Mouse (Mus musculus) mature B cell (primary cell): ENCODE data around the gene Cul7.

Experiments used
- in situ Hi-C: fragments of 300-500 bp; cut with MboI; formaldehyde crosslinking; loops from 2 replicates; pipeline ENCODE4 v1.14.3; 2019

The Cul7 gene

DNA sequence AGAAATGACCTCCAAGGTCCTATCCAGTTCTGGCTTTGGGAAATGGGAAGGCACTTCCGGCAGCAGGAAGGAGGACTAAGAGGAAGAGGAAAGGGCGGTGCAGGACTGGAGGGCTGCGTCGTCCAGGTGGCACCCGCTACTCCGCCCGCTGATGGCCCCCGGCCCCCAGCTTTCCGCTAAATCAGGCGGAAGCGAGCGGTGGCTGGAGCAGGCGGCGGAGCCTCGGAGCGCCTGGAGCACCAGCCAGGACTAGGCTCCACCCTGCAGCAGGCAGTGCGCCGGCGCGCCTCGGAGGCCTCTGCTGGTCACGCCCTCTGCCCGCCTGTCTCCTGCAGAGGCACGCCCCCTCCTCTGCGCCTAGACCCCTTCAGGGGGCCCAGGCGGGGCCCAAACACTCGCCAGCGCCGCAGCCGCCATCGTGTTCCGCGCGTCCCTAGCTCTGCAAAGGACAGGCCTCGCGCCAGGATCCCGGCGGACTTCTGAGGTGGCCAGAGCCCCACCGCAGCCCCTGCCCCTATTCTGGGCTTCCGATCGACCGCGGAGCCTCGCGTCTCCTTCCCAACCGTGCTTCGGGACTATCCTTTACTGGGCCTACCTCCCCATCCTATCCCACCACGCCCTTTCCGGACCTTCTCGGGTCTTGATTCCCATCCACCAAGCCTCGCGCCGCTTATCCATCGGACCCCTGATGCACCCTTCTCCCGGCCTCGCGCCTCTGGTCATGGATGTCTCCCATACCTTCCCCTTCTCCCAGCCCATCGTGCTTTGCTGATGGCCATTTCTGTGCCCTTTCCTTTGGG is at the start of gene Cul7:
Gene Cul7 (plus strand): TSS at position 106 of the 800 bp plus-strand sequence.
- in situ Hi-C loops = no loop called here

- in situ Hi-C loops = no loop called here
Measured at GRCm38 (mm10) chr17:46600569-46600968, 49.6 kb upstream of the Cul7 start.

DNA sequence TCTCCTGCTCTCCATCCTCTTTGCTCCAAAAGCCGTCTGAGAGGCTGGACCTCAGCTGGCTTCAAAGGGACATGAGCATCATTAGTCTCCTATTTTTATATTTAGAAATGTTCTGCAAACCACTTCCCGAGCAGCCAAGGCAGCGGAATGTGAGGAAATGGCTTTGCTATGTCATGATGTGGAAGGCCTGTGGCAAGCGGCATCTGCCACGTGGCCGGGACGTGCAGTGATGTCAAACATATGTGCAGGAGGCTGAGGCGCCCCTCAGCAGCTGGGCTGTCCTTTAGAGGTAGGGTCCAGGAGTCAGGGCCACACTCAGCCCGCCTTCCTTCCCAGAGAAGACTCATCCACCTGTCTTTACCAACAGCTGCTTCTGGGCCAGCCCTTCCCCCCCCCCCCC is 47.9 kb upstream of the Cul7 start:
- in situ Hi-C loops = no loop called here

- in situ Hi-C loops = no loop called here
Measured at GRCm38 (mm10) chr17:46603229-46603628, 46.9 kb upstream of the Cul7 start.

- in situ Hi-C loops = no loop called here
Measured at GRCm38 (mm10) chr17:46605126-46605525, 45.0 kb upstream of the Cul7 start.

GRCm38 (mm10) chr17:46605987-46606386 is 44.1 kb upstream of the Cul7 start:
- in situ Hi-C loops = no loop called here

DNA sequence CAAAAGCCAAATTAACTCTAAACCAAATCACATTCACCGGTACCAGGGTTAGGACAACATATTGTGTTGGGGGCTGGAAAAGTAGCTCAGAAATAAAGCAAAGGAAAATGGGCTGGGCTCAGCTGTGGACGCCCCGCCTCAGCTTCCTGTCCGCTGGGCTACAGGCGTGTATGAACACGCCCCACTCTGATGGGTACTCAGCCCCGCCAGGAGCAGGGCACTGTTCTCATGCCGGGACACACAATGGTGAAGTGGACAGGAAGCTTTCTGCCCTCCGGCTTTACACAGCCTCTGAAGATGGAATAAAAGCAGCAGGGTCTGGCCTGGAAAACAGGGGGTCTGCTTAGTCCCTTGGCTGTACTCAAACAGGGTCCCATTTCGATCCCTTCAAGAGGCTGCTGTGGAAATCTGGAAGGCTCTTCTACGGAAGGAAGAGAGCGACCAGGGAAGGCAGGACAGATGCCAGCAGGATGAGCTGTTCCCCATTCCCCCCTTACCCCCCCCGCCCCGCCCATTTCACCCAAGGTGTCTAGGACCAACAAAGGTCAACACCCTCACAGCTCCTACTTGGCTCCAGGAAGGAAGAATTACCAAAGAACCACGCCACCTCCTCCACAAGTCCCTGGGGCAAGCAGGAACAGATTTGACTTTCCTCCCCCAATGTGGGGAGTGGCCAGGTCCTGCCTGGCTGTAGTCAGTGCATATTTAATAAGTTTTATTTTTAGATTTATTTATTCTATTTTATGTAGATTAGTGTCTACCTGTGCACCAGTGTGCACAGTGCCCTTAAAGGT is 40.2 kb upstream of the Cul7 start:
- in situ Hi-C loops = no loop called here

GRCm38 (mm10) chr17:46611316-46611715 is 38.8 kb upstream of the Cul7 start:
- in situ Hi-C loops = no loop called here

- in situ Hi-C loops = no loop called here
Measured at GRCm38 (mm10) chr17:46612189-46612588, 37.9 kb upstream of the Cul7 start.

GRCm38 (mm10) chr17:46612820-46613219 is 37.3 kb upstream of the Cul7 start:
- in situ Hi-C loops = no loop called here

- in situ Hi-C loops = no loop called here
Measured at GRCm38 (mm10) chr17:46613229-46613628, 36.9 kb upstream of the Cul7 start.

GRCm38 (mm10) chr17:46617799-46618198 is 32.3 kb upstream of the Cul7 start:
- in situ Hi-C loops = no loop called here

GRCm38 (mm10) chr17:46618394-46618768 is 31.8 kb upstream of the Cul7 start:
- in situ Hi-C loops = no loop called here

DNA sequence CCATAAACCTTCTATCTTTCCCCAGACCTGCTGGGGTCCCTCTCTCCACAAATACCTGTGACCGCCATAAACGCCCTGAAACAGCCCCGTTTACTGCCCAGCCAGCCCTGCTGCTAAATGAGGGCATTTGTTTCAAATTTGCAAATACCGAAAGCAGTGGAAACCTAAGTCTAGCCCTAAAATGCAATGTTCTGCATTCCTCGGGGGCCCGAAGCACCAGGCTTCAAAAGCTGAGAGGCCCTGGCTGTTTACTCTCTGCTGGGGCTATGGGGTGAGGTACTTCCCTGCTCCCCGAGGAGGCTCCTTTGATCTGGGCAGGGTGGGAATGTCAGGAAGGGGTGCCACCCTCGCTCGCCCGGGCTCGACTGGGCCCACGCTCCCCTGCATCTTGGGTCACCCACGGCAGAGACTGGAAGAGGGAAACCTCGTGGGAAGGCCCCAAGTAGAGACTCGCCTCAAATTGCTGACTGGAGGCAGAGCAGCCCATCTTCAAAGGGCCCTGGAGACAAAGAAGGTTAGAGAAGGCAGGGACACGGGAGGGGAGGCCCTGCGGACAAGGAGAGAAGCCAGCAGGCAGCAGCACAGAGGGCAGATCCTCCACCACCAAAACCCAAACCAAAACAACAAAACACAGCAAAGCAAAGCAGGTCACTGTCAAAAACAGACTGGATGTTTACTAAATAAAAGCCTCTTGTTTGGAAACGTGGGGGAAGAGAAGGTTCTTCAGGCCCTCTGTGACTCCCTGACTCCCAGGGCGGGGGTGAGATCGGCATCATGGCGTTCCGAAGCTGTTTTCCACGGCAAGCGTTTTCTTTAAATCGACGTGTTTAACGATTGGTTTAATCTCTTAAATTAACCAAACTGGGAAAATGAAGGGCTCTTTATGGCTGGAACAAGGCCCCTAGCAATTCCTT is 31.1 kb upstream of the Cul7 start:
- in situ Hi-C loops = no loop called here

GRCm38 (mm10) chr17:46619683-46620357 is 30.3 kb upstream of the Cul7 start:
- in situ Hi-C loops = no loop called here

DNA sequence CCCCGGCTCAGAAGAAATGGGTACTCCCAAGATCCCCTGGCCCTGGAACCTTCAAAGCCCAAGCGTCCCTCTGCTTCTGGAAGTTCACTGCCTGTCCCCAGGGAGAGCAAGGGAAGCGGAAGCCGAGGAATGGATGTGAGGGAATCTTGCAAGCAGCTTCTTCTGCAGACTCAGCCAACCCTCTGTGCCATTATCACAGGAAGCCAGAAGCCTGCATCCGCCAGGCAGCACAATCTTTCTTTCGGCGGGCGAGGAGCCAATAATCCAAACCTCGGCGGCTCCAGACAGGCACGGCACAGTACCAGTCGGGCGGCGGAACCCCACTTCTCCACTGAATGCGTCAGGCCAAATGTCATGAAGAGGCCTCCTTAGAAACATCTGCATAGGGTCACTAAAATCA is 28.8 kb upstream of the Cul7 start:
- in situ Hi-C loops = no loop called here

DNA sequence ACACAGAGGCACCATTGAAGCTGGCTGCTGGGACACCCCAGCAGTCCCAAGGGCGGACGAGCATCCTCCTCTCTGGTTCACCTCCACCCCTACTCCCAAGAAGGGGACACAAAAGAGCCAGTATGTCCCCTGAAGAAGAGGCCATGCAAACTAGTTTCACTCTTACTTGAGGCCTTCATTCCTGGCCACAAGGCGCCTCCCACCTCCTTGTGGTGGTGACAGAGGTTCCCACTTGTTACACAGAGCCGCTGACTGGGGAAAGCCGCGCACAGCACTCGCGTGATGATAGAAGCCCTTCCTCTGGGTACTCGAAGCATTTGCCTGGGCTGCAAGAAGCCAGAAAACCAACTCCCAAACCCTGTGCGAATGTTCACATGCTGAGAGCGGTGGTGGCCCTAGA is 27.9 kb upstream of the Cul7 start:
- in situ Hi-C loops = no loop called here

- in situ Hi-C loops = no loop called here
Measured at GRCm38 (mm10) chr17:46623819-46624557, 26.1 kb upstream of the Cul7 start.

DNA sequence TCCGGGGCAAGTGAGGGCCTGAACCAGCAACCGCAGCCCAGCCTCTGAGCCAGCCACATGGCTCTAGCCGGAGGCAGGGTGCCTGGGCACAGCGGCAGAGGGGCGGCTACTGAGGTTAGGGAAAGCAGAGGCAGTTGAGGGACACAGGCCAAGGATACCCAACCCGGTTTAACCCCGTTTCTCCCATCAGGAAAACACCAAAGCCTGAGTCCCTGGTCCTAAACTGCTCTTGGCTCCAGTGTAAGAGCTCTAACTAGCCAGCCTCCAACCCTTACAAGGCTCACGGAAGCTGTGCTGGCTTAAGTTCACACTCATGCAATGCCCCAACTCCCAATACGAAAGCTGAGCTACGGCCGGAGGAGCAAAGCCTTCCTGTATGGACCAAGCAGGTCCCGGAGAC is 25.5 kb upstream of the Cul7 start:
- in situ Hi-C loops = no loop called here

GRCm38 (mm10) chr17:46627409-46627808 is 22.7 kb upstream of the Cul7 start:
- in situ Hi-C loops = no loop called here

DNA sequence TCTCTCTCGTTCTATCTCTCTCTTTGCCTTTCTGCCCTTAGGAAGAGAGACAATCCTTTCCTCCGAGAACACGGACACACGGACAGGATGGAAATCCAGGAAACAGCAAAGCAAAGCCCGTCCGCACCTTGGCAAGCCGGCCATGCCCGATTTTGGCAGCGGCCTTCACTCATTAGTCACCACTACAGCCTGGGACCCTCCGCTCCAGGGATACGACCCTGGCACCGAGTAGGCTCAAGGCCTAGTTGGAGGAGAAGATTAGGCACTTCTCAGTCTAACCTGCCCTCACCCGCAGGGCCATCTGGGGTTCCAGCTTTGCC is 21.7 kb upstream of the Cul7 start:
- in situ Hi-C loops = no loop called here
